Mouse (Mus musculus): ENCODE measurements around the gene Pih1d2. TPM values are rescaled to one million over a fixed set of nuclear protein-coding genes. Genes with fewer than 3 reads are reported as not detected.
A peak's percentile ranks its signal among the peaks of the same experiment; 100 is the strongest.

Pih1d2 gene
- total RNA-seq, 2 experiments from 2014 or later = 2.0 to 3.8 TPM

DNA sequence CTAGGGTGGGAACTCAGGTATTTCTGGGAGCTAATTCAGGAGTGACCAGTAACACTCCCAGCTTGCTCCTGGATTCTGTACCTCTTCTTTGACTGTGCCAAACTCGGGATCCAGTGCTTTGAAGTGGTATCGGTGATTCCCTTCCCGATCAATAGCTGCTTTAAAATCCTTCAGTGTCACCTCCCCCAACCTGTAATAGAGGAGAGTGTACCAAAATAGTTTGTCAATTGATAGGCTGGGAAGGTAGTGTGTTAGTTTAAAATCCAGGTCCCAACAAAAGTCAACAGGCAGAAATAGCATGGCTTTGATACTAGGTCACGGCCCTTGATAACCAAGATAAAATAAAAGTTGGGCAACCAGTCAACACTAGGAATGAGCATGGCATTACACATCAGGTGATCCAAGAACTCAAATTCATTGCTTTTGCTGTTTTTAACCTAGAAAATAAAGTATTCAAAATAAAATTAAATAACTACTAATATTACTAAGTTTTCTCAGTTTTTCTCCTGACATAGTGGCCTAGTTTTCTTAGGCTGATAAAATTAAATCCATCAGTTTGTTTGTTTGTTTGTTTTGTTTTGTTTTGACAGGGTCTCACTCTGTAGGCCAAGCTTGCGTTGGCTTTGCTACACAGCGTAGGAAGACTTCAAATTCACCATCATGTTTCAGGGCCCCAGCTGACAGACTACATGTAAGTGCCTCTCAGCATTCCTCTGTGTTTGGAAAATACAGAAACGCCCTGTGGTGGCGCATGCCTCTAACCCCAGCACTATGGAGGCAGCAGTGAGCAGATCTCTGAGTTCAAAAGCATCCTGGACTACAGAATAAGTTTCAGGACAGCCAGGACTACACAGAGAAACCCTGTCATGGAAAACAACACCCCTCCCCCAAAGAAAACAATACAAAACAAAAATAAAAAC is 50.7 kb downstream of the Pih1d2 start:
- intact Hi-C loops (cut with DNase I) = no loop called here
- DNase-seq (ENCODE audit: extremely low spot score in 1 of 2, low spot score in 2 of 2) = no peak
- Histone ChIP-seq H3K27ac (no peak overlapping the region), H3K4me3 (no peak overlapping the region)
- TF ChIP-seq CTCF (IDR thresholded peaks at IDR 0.05) = no peak

DNA sequence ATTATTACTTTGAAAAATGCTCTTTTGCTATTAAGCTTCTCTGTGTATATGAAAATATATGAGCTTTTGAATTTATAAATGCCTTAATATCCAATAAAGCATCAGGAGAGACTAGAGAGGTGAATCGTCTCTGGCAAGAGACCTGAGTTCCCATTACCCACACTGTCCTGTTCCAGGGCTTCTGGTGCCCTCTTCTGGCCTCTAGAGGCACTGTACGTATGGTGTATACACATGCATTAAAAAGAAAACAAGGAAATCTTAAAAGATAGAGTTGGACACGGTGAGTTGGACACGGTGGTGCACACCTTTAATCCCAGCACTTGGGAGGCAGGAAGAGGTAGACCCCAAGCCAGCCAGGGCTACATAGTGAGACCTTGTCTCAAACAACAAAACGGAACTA is 53.6 kb downstream of the Pih1d2 start:
- peak; percentile 28 for DNase-seq (ENCODE audit: extremely low spot score in 1 of 2, low spot score in 2 of 2)
- intact Hi-C loops (cut with DNase I) = no loop called here
- no peak overlapping the region for H3K27ac ChIP-seq
- no peak overlapping the region for H3K4me3 ChIP-seq
- TF ChIP-seq CTCF (IDR thresholded peaks at IDR 0.05) = peak; percentile 65

Other genes starting within 250 kb of the Pih1d2 start
- not detected for gene Plet1, start 122.8 kb upstream of the Pih1d2 start, total RNA-seq (2021)
- 10 to 100 TPM; 28.6 to 31.6 TPM for gene Pts, start 88.6 kb upstream of the Pih1d2 start, total RNA-seq (2021)
- gene Il18, start 62.5 kb upstream of the Pih1d2 start, total RNA-seq (2021) = 10 to 100 TPM; 22.6 to 23.8 TPM
- 1 to 10 TPM; 3.0 to 3.6 TPM for gene Bco2, start 62.1 kb upstream of the Pih1d2 start, total RNA-seq (2021)
- gene Tex12, start 56.0 kb upstream of the Pih1d2 start, total RNA-seq (2021) = not detected
- 100 to 1,000 TPM in 1 of 2 experiments, 10 to 100 TPM in 1; 97.9 to 114 TPM for gene Sdhd, start 13.5 kb upstream of the Pih1d2 start, total RNA-seq (2021)
- gene Timm8b, start 13.4 kb upstream of the Pih1d2 start, total RNA-seq (2021) = 100 to 1,000 TPM; 216 to 226 TPM
- 10 to 100 TPM; 21.3 to 22.1 TPM for gene Nkapd1, start 143 bp downstream of the Pih1d2 start, total RNA-seq (2021)
- 100 to 1,000 TPM; 110 to 119 TPM for gene Dlat, start 42.5 kb downstream of the Pih1d2 start, total RNA-seq (2021)
- 10 to 100 TPM; 79.4 to 80.7 TPM for gene Dixdc1, start 122.2 kb downstream of the Pih1d2 start, total RNA-seq (2021)
- 1 to 10 TPM; 2.8 to 3.2 TPM for gene 2310030G06Rik, start 129.2 kb downstream of the Pih1d2 start, total RNA-seq (2021)
- 100 to 1,000 TPM; 118 to 125 TPM for gene Cryab, start 134.0 kb downstream of the Pih1d2 start, total RNA-seq (2021)
- 1 to 10 TPM; 1.4 to 1.5 TPM for gene Hspb2, start 135.0 kb downstream of the Pih1d2 start, total RNA-seq (2021)
- 1 to 10 TPM; 4.6 to 4.8 TPM for gene Fdxacb1, start 150.9 kb downstream of the Pih1d2 start, total RNA-seq (2021)
- 10 to 100 TPM; 25.4 to 26.7 TPM for gene Alg9, start 157.7 kb downstream of the Pih1d2 start, total RNA-seq (2021)
- 10 to 100 TPM; 34.7 to 38.3 TPM for gene 1110032A03Rik, start 158.2 kb downstream of the Pih1d2 start, total RNA-seq (2021)
- gene Ppp2r1b, start 228.0 kb downstream of the Pih1d2 start, total RNA-seq (2021) = 10 to 100 TPM; 21.6 to 28.5 TPM

Measured in left cerebral cortex, adult 2 months (tissue).